In the genomic region with DNA sequence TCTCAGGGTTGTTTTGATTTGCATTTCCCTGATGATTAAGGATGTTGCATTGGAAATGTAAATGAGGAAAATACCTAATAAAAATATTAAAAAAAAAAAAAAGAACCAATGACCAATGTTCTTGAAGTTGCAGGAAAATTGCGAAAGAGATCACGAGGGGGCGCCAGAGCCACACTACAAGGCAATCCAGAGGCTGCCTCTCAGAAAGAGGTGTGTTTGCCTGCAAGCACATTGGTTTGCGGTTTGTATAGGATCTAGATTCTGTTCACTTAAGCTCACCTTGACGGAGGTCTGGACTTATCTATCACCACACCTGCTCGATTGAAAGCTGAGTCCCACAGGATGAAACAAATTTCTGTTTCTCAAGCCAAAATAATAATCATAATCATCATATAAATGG, we compare ENCODE assay signal across 8 mouse cellular contexts.
DNase-seq lines count a peak whose midpoint lies in the region; ATAC-seq and TF ChIP-seq lines count a peak whose summit lies in the region.

No protein-coding gene starts in this region.

- no peaks in the 10 kb centered on the region for H3K4me1 ChIP-seq in cerebellum, adult 2 months (ENCODE audit: control insufficient read depth, insufficient read depth, low read length)
- no peaks in the 10 kb centered on the region for H3K4me1 ChIP-seq in hindbrain, postnatal 0 days (ENCODE audit: insufficient read depth, low read length)

- no peak for ATAC-seq in cerebellum, adult (ENCODE audit: insufficient number of reproducible peaks, low FRiP score, low TSS enrichment)
- ATAC-seq in hindbrain, postnatal 0 days: peak; percentile 70; the same call in 1 of the 2 replicates

- H3K9ac ChIP-seq in hindbrain, postnatal 0 days (replicated peaks; ENCODE audit: low read length): no peak overlapping the region

- TF ChIP-seq POLR2A in cerebellum, adult 2 months (IDR thresholded peaks at IDR 0.05; ENCODE audit: borderline replicate concordance, insufficient read depth, low read length): no peak

- no peak overlapping the region for H3K4me3 ChIP-seq in cerebellum, adult 2 months (replicated peaks; ENCODE audit: insufficient read depth, low read depth, low read length)
- H3K4me3 ChIP-seq in hindbrain, postnatal 0 days (ENCODE audit: low read length): no peak overlapping the region

- no peak overlapping the region for H3K4me2 ChIP-seq in hindbrain, postnatal 0 days (ENCODE audit: low read depth, low read length)

- no peak overlapping the region for H3K27ac ChIP-seq in cerebellum, adult 2 months (ENCODE audit: insufficient read depth, low read length)
- H3K27ac ChIP-seq in hindbrain, postnatal 0 days: no peak overlapping the region

- peak; percentile 83 for TF ChIP-seq CTCF in cerebellum, adult 2 months (IDR thresholded peaks at IDR 0.05; ENCODE audit: borderline replicate concordance, insufficient read depth, low read depth, low read length)
- peak; percentile 88 for TF ChIP-seq CTCF in hindbrain, postnatal 0 days (IDR thresholded peaks at IDR 0.05; ENCODE audit: low read depth)

- no peaks in the 10 kb centered on the region for H3K36me3 ChIP-seq in hindbrain, postnatal 0 days (ENCODE audit: insufficient read depth, low read length)

- no peaks in the 10 kb centered on the region; the same call in 1 of the 2 replicates for H3K27me3 ChIP-seq in cerebellum, adult 2 months (ENCODE audit: control insufficient read depth, insufficient read depth, low read length)
- no peaks in the 10 kb centered on the region for H3K27me3 ChIP-seq in hindbrain, postnatal 0 days (ENCODE audit: insufficient read depth, low read length)

- intact Hi-C loops in left cerebral cortex, postnatal 4 days (cut with DNase I): loop anchor here (5.0 kb wide), 2 partner anchors 276 to 996 kb away; no protein-coding TSS in a partner anchor

- 2% methylated on average over 6 of the region's 6 CpGs for WGBS in cerebellum, adult 2 months
- WGBS in hindbrain, postnatal 0 days: 2% methylated on average over 6 of the region's 6 CpGs

- peak; percentile 33 for DNase-seq in cerebellum, adult 11 months
- peak; percentile 52 to 69 for DNase-seq in cerebellum, adult 2 months
- DNase-seq in frontal cortex, adult 2 months (ENCODE audit: extremely low spot score in 1 of 2, low spot score in 1 of 2): peak; percentile 58 to 95
- peak; percentile 94 for DNase-seq in hindbrain, postnatal 0 days (ENCODE audit: low spot score)
- peak; percentile 89 for DNase-seq in left cerebral cortex, postnatal 4 days
- peak; percentile 10 to 72 for DNase-seq in natural killer cell, adult 2 months (ENCODE audit: low spot score in 2 of 2)
- DNase-seq in spleen, postnatal 4 days (ENCODE audit: low spot score in 2 of 2): peak; percentile 69 to 87

- no peaks in the 10 kb centered on the region for H3K9me3 ChIP-seq in hindbrain, postnatal 0 days (ENCODE audit: low read length)

Comparison
In these comparisons a context has a peak if more than half of its experiments do, and no peak if none do; other contexts are left out.
1. DNase-seq: peak in every context shown above with its lines; median percentile 94 in hindbrain, postnatal 0 days; 89 in left cerebral cortex, postnatal 4 days; 78 in spleen, postnatal 4 days; 76 in frontal cortex, adult 2 months; 60 in cerebellum, adult 2 months; 41 in natural killer cell, adult 2 months; 33 in cerebellum, adult 11 months.